9 mouse cellular contexts compared by ENCODE assay signal in the genomic region with DNA sequence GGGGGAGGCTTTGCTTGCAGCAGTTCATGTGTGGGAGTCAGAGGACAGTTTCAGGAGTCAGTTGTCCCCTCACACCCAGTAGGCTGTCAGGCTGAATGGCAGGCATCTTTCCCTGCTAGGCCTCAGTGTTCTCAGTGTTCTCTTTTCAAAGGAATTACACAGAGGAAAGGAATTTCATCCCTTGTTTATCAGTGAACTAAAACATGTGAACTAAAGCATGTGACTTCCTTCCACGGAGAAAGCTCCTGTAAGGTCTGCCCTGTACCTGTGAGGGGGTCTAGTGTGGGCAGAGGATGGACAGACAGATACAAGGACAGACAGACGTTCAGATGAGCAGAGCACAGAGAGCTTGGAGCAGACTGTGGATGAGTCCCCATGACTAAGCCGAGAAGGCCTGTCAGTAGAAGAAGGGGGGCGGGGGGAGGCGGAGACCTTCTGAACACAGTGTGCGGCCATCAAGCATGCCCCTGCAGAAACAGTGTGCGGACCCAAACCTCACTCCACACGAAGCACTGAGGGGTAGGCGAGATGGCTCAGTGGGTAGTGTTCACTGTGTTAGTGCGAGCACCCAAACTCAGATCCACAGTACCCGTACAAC.
DNase-seq lines count a peak whose midpoint lies in the region; ATAC-seq and TF ChIP-seq lines count a peak whose summit lies in the region.
"Had no signal": no experiment of that assay in that cellular context is flagged by ENCODE, and none has a peak within 500 bp of the region (broad histone marks: within the 10 kb centered on the region; RNA-seq: fewer than 3 reads in every experiment).

No protein-coding gene starts in this region.

- H3K27me3 ChIP-seq in forebrain, embryonic 12.5 days, result no peaks in the 10 kb centered on the region
- H3K27me3 ChIP-seq in forebrain, postnatal 0 days (ENCODE audit: insufficient read depth, low read length), result no peaks in the 10 kb centered on the region
- no peaks in the 10 kb centered on the region; the same call in 1 of the 2 replicates for H3K27me3 ChIP-seq in liver, embryonic 11.5 days (replicated peaks; ENCODE audit: control insufficient read depth, insufficient read depth, low read length)
- no peaks in the 10 kb centered on the region for H3K27me3 ChIP-seq in liver, postnatal 0 days (ENCODE audit: insufficient read depth, low read length)
- H3K27me3 ChIP-seq in embryonic facial prominence, embryonic 14.5 days (replicated peaks; ENCODE audit: control insufficient read depth, insufficient read depth, low read length), result no peaks in the 10 kb centered on the region
- no peaks in the 10 kb centered on the region for H3K27me3 ChIP-seq in limb, embryonic 15.5 days

- no peak for ATAC-seq in forebrain, embryonic 12.5 days (ENCODE audit: low FRiP score)
- no peak for ATAC-seq in forebrain, postnatal 0 days
- no peak for ATAC-seq in liver, embryonic 11.5 days (replicated peaks; ENCODE audit: low FRiP score)
- ATAC-seq in liver, postnatal 0 days, result no peak
- no peak for ATAC-seq in embryonic facial prominence, embryonic 14.5 days (ENCODE audit: low read depth)
- ATAC-seq in limb, embryonic 15.5 days (ENCODE audit: insufficient number of reproducible peaks, low FRiP score, low TSS enrichment, low read depth), result no peak

- no peak overlapping the region for H3K4me3 ChIP-seq in forebrain, embryonic 12.5 days (replicated peaks)
- no peak overlapping the region for H3K4me3 ChIP-seq in forebrain, postnatal 0 days (ENCODE audit: low read depth, low read length)
- H3K4me3 ChIP-seq in liver, embryonic 11.5 days (ENCODE audit: low read depth, low read length), result no peak overlapping the region
- H3K4me3 ChIP-seq in liver, postnatal 0 days (ENCODE audit: low read depth, low read length), result no peak overlapping the region
- no peak overlapping the region for H3K4me3 ChIP-seq in embryonic facial prominence, embryonic 14.5 days (ENCODE audit: low read depth, low read length)
- H3K4me3 ChIP-seq in limb, embryonic 15.5 days, result no peak overlapping the region

- no peak overlapping the region for H3K4me2 ChIP-seq in forebrain, embryonic 12.5 days
- H3K4me2 ChIP-seq in forebrain, postnatal 0 days (ENCODE audit: low read depth), result no peak overlapping the region
- peak overlapping the region; percentile 6 for H3K4me2 ChIP-seq in liver, embryonic 11.5 days
- no peak overlapping the region for H3K4me2 ChIP-seq in liver, postnatal 0 days (ENCODE audit: low read depth, low read length)
- H3K4me2 ChIP-seq in embryonic facial prominence, embryonic 14.5 days (ENCODE audit: low read depth, low read length), result no peak overlapping the region
- no peak overlapping the region for H3K4me2 ChIP-seq in limb, embryonic 15.5 days

- 73% methylated on average over 11 of the region's 11 CpGs for WGBS in forebrain, embryonic 12.5 days
- 69% methylated on average over 11 of the region's 11 CpGs for WGBS in forebrain, postnatal 0 days
- 57% methylated on average over 11 of the region's 11 CpGs for WGBS in liver, embryonic 11.5 days
- WGBS in liver, postnatal 0 days (ENCODE audit: insufficient replicate concordance), result 63% methylated on average over 11 of the region's 11 CpGs
- 66% methylated on average over 11 of the region's 11 CpGs for WGBS in embryonic facial prominence, embryonic 14.5 days
- 61% methylated on average over 11 of the region's 11 CpGs for WGBS in limb, embryonic 15.5 days

- no peak for TF ChIP-seq EP300 in liver, postnatal 0 days (IDR thresholded peaks at IDR 0.05; ENCODE audit: low read depth)

- 0 out of 2 replicates have a peak overlapping the region, but pooled peaks have one; percentile 5 for H3K27ac ChIP-seq in forebrain, embryonic 12.5 days
- no peak overlapping the region for H3K27ac ChIP-seq in forebrain, postnatal 0 days (ENCODE audit: low read depth, low read length)
- peak overlapping the region; percentile 68 for H3K27ac ChIP-seq in liver, embryonic 11.5 days (ENCODE audit: low read depth, low read length)
- H3K27ac ChIP-seq in liver, postnatal 0 days (ENCODE audit: low read depth), result no peak overlapping the region
- peak overlapping the region; percentile 39; the same call in 1 of the 2 replicates for H3K27ac ChIP-seq in embryonic facial prominence, embryonic 14.5 days (replicated peaks; ENCODE audit: low read depth, low read length)
- H3K27ac ChIP-seq in limb, embryonic 15.5 days, result 0 out of 2 replicates have a peak overlapping the region, but pooled peaks have one; percentile 13

- no peak for TF ChIP-seq CTCF in forebrain, postnatal 0 days (IDR thresholded peaks at IDR 0.05; ENCODE audit: low read depth)
- TF ChIP-seq CTCF in liver, postnatal 0 days (IDR thresholded peaks at IDR 0.05; ENCODE audit: low read depth), result no peak

- no peak overlapping the region for H3K9ac ChIP-seq in forebrain, embryonic 12.5 days
- H3K9ac ChIP-seq in forebrain, postnatal 0 days, result no peak overlapping the region
- H3K9ac ChIP-seq in liver, embryonic 11.5 days (ENCODE audit: low read depth, low read length), result peak overlapping the region; percentile 20; the same call in 1 of the 2 replicates
- no peak overlapping the region for H3K9ac ChIP-seq in liver, postnatal 0 days (replicated peaks)
- no peak overlapping the region for H3K9ac ChIP-seq in embryonic facial prominence, embryonic 14.5 days (ENCODE audit: low read depth, low read length)
- no peak overlapping the region for H3K9ac ChIP-seq in limb, embryonic 15.5 days

- H3K9me3 ChIP-seq in forebrain, embryonic 12.5 days, result no peaks in the 10 kb centered on the region
- H3K9me3 ChIP-seq in forebrain, postnatal 0 days (ENCODE audit: low read length), result no peaks in the 10 kb centered on the region
- H3K9me3 ChIP-seq in liver, embryonic 11.5 days (ENCODE audit: control insufficient read depth, low read length), result no peaks in the 10 kb centered on the region
- no peaks in the 10 kb centered on the region for H3K9me3 ChIP-seq in liver, postnatal 0 days (ENCODE audit: low read length)
- no peaks in the 10 kb centered on the region for H3K9me3 ChIP-seq in embryonic facial prominence, embryonic 14.5 days (ENCODE audit: control insufficient read depth, low read length)
- no peaks in the 10 kb centered on the region for H3K9me3 ChIP-seq in limb, embryonic 15.5 days

- no peak for DNase-seq in forebrain, postnatal 0 days
- no peak for DNase-seq in liver, embryonic 11.5 days (ENCODE audit: low spot score)
- DNase-seq in liver, postnatal 0 days, result no peak
- no peak for DNase-seq in embryonic facial prominence, embryonic 14.5 days (ENCODE audit: low spot score)
- no peak for DNase-seq in layer of hippocampus, adult 18-20 months (ENCODE audit: low spot score in 2 of 2)
- no peak for DNase-seq in cerebellum, postnatal 10 days
- DNase-seq: gastrocnemius, postnatal 36 days had no signal

- H3K4me1 ChIP-seq in forebrain, embryonic 12.5 days, result peaks cover 7% of the 10 kb centered on the region
- no peaks in the 10 kb centered on the region for H3K4me1 ChIP-seq in forebrain, postnatal 0 days (ENCODE audit: insufficient read depth)
- peaks cover 32% of the 10 kb centered on the region for H3K4me1 ChIP-seq in liver, embryonic 11.5 days (replicated peaks; ENCODE audit: control insufficient read depth, insufficient read depth, low read length)
- H3K4me1 ChIP-seq in liver, postnatal 0 days (ENCODE audit: insufficient read depth), result peaks cover 25% of the 10 kb centered on the region
- H3K4me1 ChIP-seq in embryonic facial prominence, embryonic 14.5 days (ENCODE audit: control insufficient read depth, insufficient read depth, low read length), result 0 out of 2 replicates have a peak, but pooled peaks cover 9% of the 10 kb centered on the region
- peaks cover 24% of the 10 kb centered on the region; the same call in 1 of the 2 replicates for H3K4me1 ChIP-seq in limb, embryonic 15.5 days

- no peaks in the 10 kb centered on the region for H3K36me3 ChIP-seq in forebrain, embryonic 12.5 days (replicated peaks)
- H3K36me3 ChIP-seq in forebrain, postnatal 0 days (ENCODE audit: insufficient read depth), result no peaks in the 10 kb centered on the region
- H3K36me3 ChIP-seq in liver, embryonic 11.5 days (ENCODE audit: control insufficient read depth, insufficient read depth, low read length), result no peaks in the 10 kb centered on the region
- H3K36me3 ChIP-seq in liver, postnatal 0 days (replicated peaks; ENCODE audit: insufficient read depth, low read length), result no peaks in the 10 kb centered on the region
- H3K36me3 ChIP-seq in embryonic facial prominence, embryonic 14.5 days (ENCODE audit: control insufficient read depth, insufficient read depth, low read length), result no peaks in the 10 kb centered on the region
- H3K36me3 ChIP-seq in limb, embryonic 15.5 days, result no peaks in the 10 kb centered on the region

Comparison
In these comparisons a context has a peak if more than half of its experiments do, and no peak if none do; other contexts are left out.
1. H3K27ac ChIP-seq: peak in forebrain, embryonic 12.5 days (single experiment), liver, embryonic 11.5 days (single experiment), embryonic facial prominence, embryonic 14.5 days (single experiment) and limb, embryonic 15.5 days (single experiment); none in forebrain, postnatal 0 days (single experiment) and liver, postnatal 0 days (single experiment).